Mouse (Mus musculus) left cerebral cortex, postnatal 14 days (tissue): ENCODE data around the gene Slc16a1. TPM values are rescaled to one million over a fixed set of nuclear protein-coding genes. Genes with fewer than 3 reads are reported as not detected.

Experiments
- total RNA-seq, 2 experiments: library from RNA; stranded (reverse); gene quantifications; 2 replicates each; pipeline ENCODE4 v1.2.3; 2021

The Slc16a1 gene
- total RNA-seq, 2 experiments from 2014 or later, result 73.0 to 75.0 TPM

Other genes with a start within 250 kb of the Slc16a1 start
- 10 to 100 TPM; 24.1 to 24.2 TPM for gene Lrig2, start 126.8 kb upstream of the Slc16a1 start, total RNA-seq
- gene Ppm1j, start 142.4 kb downstream of the Slc16a1 start, total RNA-seq, result under 1 TPM; 0.59 to 0.76 TPM
- not detected for gene Fam19a3, start 143.2 kb downstream of the Slc16a1 start, total RNA-seq
- 10 to 100 TPM; 35.2 to 36.6 TPM for gene Rhoc, start 149.7 kb downstream of the Slc16a1 start, total RNA-seq
- 10 to 100 TPM in 1 of 2 experiments, 1 to 10 TPM in 1; 8.9 to 12.1 TPM for gene Mov10, start 179.9 kb downstream of the Slc16a1 start, total RNA-seq
- gene St7l, start 225.3 kb downstream of the Slc16a1 start, total RNA-seq, result 10 to 100 TPM; 31.7 to 33.7 TPM
- gene Capza1, start 225.8 kb downstream of the Slc16a1 start, total RNA-seq, result 10 to 100 TPM; 35.8 to 43.4 TPM